Mouse (Mus musculus) G1E (cell line): ENCODE results near the gene Myo18a.

Experiments
- CTCF ChIP-seq: IDR thresholded peaks from 2 replicates; pipeline ENCODE4 v1.5.1; 2012; ENCODE audit warnings: low read depth, low read length, inconsistent platforms, mixed read lengths
- GATA1 ChIP-seq: IDR thresholded peaks from 2 replicates; pipeline ENCODE4 v1.6.1; 2012; ENCODE audit warnings: borderline replicate concordance, low read length, inconsistent platforms, mixed read lengths
- GATA2 ChIP-seq: IDR thresholded peaks from 2 replicates; pipeline ENCODE4 v1.6.1; 2012; ENCODE audit warnings: low read depth, low read length, inconsistent platforms, borderline replicate concordance
- POLR2AphosphoS5 ChIP-seq: IDR thresholded peaks from 2 replicates; pipeline ENCODE4 v1.6.1; 2012; ENCODE audit warnings: low read depth, low read length, inconsistent platforms; ENCODE audit not compliant: insufficient replicate concordance
- TAL1 ChIP-seq: conservative IDR thresholded peaks from 2 replicates; pipeline ENCODE4 v1.6.1; 2012; ENCODE audit warnings: low read depth, low read length, inconsistent platforms, mixed read lengths

DNA sequence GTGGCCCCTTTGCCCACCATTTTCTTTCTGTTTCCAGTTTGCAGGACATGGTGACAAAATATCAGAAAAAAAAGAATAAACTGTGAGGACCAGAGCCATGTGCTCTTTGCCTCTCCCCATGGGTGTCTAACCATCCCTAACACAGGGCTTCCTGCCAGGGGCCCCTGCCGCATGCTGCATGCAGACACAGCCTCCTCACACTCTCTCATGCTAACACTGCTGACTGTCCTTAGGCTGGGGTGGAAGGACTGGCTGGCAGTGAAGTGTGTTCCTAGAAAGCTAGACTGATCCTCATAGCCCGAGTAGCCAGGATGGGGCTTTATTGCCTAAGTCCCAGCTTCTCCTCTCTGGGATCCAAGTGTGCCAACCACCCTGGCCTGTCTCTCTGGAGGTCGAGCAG, 91.6 kb downstream of the Myo18a start:
- TF ChIP-seq CTCF (no peak), POLR2AphosphoS5 (no peak), GATA1 (no peak), TAL1 (no peak), GATA2 (no peak)
